Mouse (Mus musculus): ENCODE data around the gene Prim2. TPM values are rescaled to one million over a fixed set of nuclear protein-coding genes. Genes with fewer than 3 reads are reported as not detected.
"Not testable (repeated sequence)": the region's sequence is repeated elsewhere in the genome, so short reads cannot be mapped to it uniquely, and the experiment has no call there.

Prim2 gene
- polyA plus RNA-seq, 1 experiment from 2014 or later = 47.4 TPM

- H3K4me3 ChIP-seq (replicated peaks); H3K9ac ChIP-seq (replicated peaks); H3K9me3 ChIP-seq; ATAC-seq (ENCODE audit: insufficient number of reproducible peaks, insufficient read depth, low FRiP score, low TSS enrichment, low read depth); H3K27me3 ChIP-seq; H3K27ac ChIP-seq; H3K4me1 ChIP-seq (replicated peaks); H3K4me2 ChIP-seq: not testable (repeated sequence)
- 94% methylated on average over 1 of the region's 1 CpGs for WGBS
- H3K36me3 ChIP-seq = peaks cover 47% of the 10 kb centered on the region
Measured at GRCm38 (mm10) chr1:33631002-33631618, 38.5 kb downstream of the Prim2 start.

- no peaks in the 10 kb centered on the region for H3K4me1 ChIP-seq (replicated peaks)
- ATAC-seq (ENCODE audit: insufficient number of reproducible peaks, insufficient read depth, low FRiP score, low TSS enrichment, low read depth) = no peak
- H3K27me3 ChIP-seq = no peaks in the 10 kb centered on the region
- H3K9me3 ChIP-seq = no peaks in the 10 kb centered on the region
- H3K36me3 ChIP-seq = peaks cover 57% of the 10 kb centered on the region
- H3K27ac ChIP-seq = no peak overlapping the region
- no peak overlapping the region for H3K9ac ChIP-seq (replicated peaks)
- no peak overlapping the region for H3K4me2 ChIP-seq
- no peak overlapping the region for H3K4me3 ChIP-seq (replicated peaks)
- 89% methylated on average over 6 of the region's 6 CpGs for WGBS
Measured at GRCm38 (mm10) chr1:33627803-33628202, 41.8 kb downstream of the Prim2 start.

- WGBS = 92% methylated on average over 2 of the region's 2 CpGs
- no peak overlapping the region for H3K27ac ChIP-seq
- no peak for ATAC-seq (ENCODE audit: insufficient number of reproducible peaks, insufficient read depth, low FRiP score, low TSS enrichment, low read depth)
- H3K9ac ChIP-seq (replicated peaks) = no peak overlapping the region
- H3K36me3 ChIP-seq = peaks cover 57% of the 10 kb centered on the region
- no peaks in the 10 kb centered on the region for H3K27me3 ChIP-seq
- H3K4me1 ChIP-seq (replicated peaks) = no peaks in the 10 kb centered on the region
- H3K4me3 ChIP-seq (replicated peaks) = no peak overlapping the region
- no peaks in the 10 kb centered on the region for H3K9me3 ChIP-seq
- no peak overlapping the region for H3K4me2 ChIP-seq
Measured at GRCm38 (mm10) chr1:33627070-33627469, 42.5 kb downstream of the Prim2 start.

GRCm38 (mm10) chr1:33624900-33625299 lies 44.7 kb downstream of the Prim2 start:
- ATAC-seq (ENCODE audit: insufficient number of reproducible peaks, insufficient read depth, low FRiP score, low TSS enrichment, low read depth) = no peak
- peaks cover 54% of the 10 kb centered on the region for H3K36me3 ChIP-seq
- WGBS = 96% methylated on average over 6 of the region's 6 CpGs

GRCm38 (mm10) chr1:33624441-33624840 lies 45.2 kb downstream of the Prim2 start:
- no peaks in the 10 kb centered on the region for H3K27me3 ChIP-seq
- WGBS = 92% methylated on average over 4 of the region's 4 CpGs
- no peak overlapping the region for H3K27ac ChIP-seq
- H3K9ac ChIP-seq (replicated peaks) = no peak overlapping the region
- peaks cover 50% of the 10 kb centered on the region for H3K36me3 ChIP-seq
- H3K4me3 ChIP-seq (replicated peaks) = no peak overlapping the region
- no peak overlapping the region for H3K4me2 ChIP-seq
- ATAC-seq (ENCODE audit: insufficient number of reproducible peaks, insufficient read depth, low FRiP score, low TSS enrichment, low read depth) = no peak
- no peaks in the 10 kb centered on the region for H3K9me3 ChIP-seq
- no peaks in the 10 kb centered on the region for H3K4me1 ChIP-seq (replicated peaks)

More at GRCm38 (mm10) chr1:33624900-33625299, 44.7 kb downstream of the Prim2 start:
- H3K9me3 ChIP-seq = no peaks in the 10 kb centered on the region
- H3K4me3 ChIP-seq (replicated peaks) = no peak overlapping the region
- no peak overlapping the region for H3K4me2 ChIP-seq
- no peak overlapping the region for H3K9ac ChIP-seq (replicated peaks)
- H3K27me3 ChIP-seq = no peaks in the 10 kb centered on the region
- no peaks in the 10 kb centered on the region for H3K4me1 ChIP-seq (replicated peaks)
- H3K27ac ChIP-seq = no peak overlapping the region

- Histone ChIP-seq H3K9me3 (no peaks in the 10 kb centered on the region), H3K27me3 (no peaks in the 10 kb centered on the region), H3K27ac (no peak overlapping the region), H3K4me3 (replicated peaks) (no peak overlapping the region), H3K36me3 (peaks cover 38% of the 10 kb centered on the region), H3K4me1 (replicated peaks) (no peaks in the 10 kb centered on the region), H3K4me2 (no peak overlapping the region), H3K9ac (replicated peaks) (no peak overlapping the region)
- 91% methylated on average over 10 of the region's 10 CpGs for WGBS
- ATAC-seq (ENCODE audit: insufficient number of reproducible peaks, insufficient read depth, low FRiP score, low TSS enrichment, low read depth) = no peak
Measured at GRCm38 (mm10) chr1:33621791-33622190, 47.8 kb downstream of the Prim2 start.

GRCm38 (mm10) chr1:33620091-33620788 lies 49.4 kb downstream of the Prim2 start:
- Histone ChIP-seq H3K4me1 (replicated peaks) (no peaks in the 10 kb centered on the region), H3K27ac (no peak overlapping the region), H3K36me3 (peaks cover 28% of the 10 kb centered on the region), H3K9ac (replicated peaks) (no peak overlapping the region), H3K27me3 (no peaks in the 10 kb centered on the region), H3K9me3 (no peaks in the 10 kb centered on the region), H3K4me2 (no peak overlapping the region), H3K4me3 (replicated peaks) (no peak overlapping the region)
- no peak for ATAC-seq (ENCODE audit: insufficient number of reproducible peaks, insufficient read depth, low FRiP score, low TSS enrichment, low read depth)
- WGBS = 90% methylated on average over 9 of the region's 9 CpGs

GRCm38 (mm10) chr1:33616642-33617041 lies 53.0 kb downstream of the Prim2 start:
- not testable (repeated sequence) for H3K27me3 ChIP-seq; H3K4me1 ChIP-seq (replicated peaks); H3K27ac ChIP-seq; H3K9ac ChIP-seq (replicated peaks); H3K9me3 ChIP-seq; H3K4me3 ChIP-seq (replicated peaks); H3K36me3 ChIP-seq; ATAC-seq (ENCODE audit: insufficient number of reproducible peaks, insufficient read depth, low FRiP score, low TSS enrichment, low read depth); H3K4me2 ChIP-seq
- WGBS = 89% methylated on average over 6 of the region's 6 CpGs

- Histone ChIP-seq H3K27me3 (no peaks in the 10 kb centered on the region), H3K9me3 (no peaks in the 10 kb centered on the region), H3K4me2 (no peak overlapping the region), H3K36me3 (peaks cover 5% of the 10 kb centered on the region; the same call in 1 of the 2 replicates), H3K9ac (replicated peaks) (no peak overlapping the region), H3K27ac (no peak overlapping the region), H3K4me3 (replicated peaks) (no peak overlapping the region), H3K4me1 (replicated peaks) (peaks cover 3% of the 10 kb centered on the region; the same call in 1 of the 2 replicates)
- WGBS = 73% methylated on average over 1 of the region's 1 CpGs
- no peak for ATAC-seq (ENCODE audit: insufficient number of reproducible peaks, insufficient read depth, low FRiP score, low TSS enrichment, low read depth)
Measured at GRCm38 (mm10) chr1:33612100-33612499, 57.5 kb downstream of the Prim2 start.

GRCm38 (mm10) chr1:33610026-33610721 lies 59.4 kb downstream of the Prim2 start:
- ATAC-seq (ENCODE audit: insufficient number of reproducible peaks, insufficient read depth, low FRiP score, low TSS enrichment, low read depth) = no peak
- WGBS = 82% methylated on average over 14 of the region's 14 CpGs
- Histone ChIP-seq H3K27ac (no peak overlapping the region), H3K9me3 (0 out of 2 replicates have a peak, but pooled peaks cover 3% of the 10 kb centered on the region), H3K27me3 (no peaks in the 10 kb centered on the region), H3K9ac (replicated peaks) (no peak overlapping the region), H3K4me3 (replicated peaks) (no peak overlapping the region), H3K4me1 (replicated peaks) (peaks cover 3% of the 10 kb centered on the region; the same call in 1 of the 2 replicates), H3K4me2 (no peak overlapping the region), H3K36me3 (peaks cover 9% of the 10 kb centered on the region; the same call in 1 of the 2 replicates)

GRCm38 (mm10) chr1:33608133-33608532 lies 61.5 kb downstream of the Prim2 start:
- Histone ChIP-seq H3K9ac (replicated peaks) (no peak overlapping the region), H3K4me1 (replicated peaks) (peaks cover 3% of the 10 kb centered on the region; the same call in 1 of the 2 replicates), H3K36me3 (peaks cover 9% of the 10 kb centered on the region; the same call in 1 of the 2 replicates), H3K9me3 (0 out of 2 replicates have a peak, but pooled peaks cover 3% of the 10 kb centered on the region), H3K27me3 (no peaks in the 10 kb centered on the region), H3K27ac (no peak overlapping the region), H3K4me3 (replicated peaks) (no peak overlapping the region), H3K4me2 (no peak overlapping the region)
- ATAC-seq (ENCODE audit: insufficient number of reproducible peaks, insufficient read depth, low FRiP score, low TSS enrichment, low read depth) = no peak
- WGBS = 82% methylated on average over 2 of the region's 2 CpGs
